Mouse (Mus musculus): ENCODE results near the gene Ptgr2.
"Not testable (repeated sequence)": the region's sequence is repeated elsewhere in the genome, so short reads cannot be mapped to it uniquely, and the experiment has no call there.

Gene Ptgr2

DNA sequence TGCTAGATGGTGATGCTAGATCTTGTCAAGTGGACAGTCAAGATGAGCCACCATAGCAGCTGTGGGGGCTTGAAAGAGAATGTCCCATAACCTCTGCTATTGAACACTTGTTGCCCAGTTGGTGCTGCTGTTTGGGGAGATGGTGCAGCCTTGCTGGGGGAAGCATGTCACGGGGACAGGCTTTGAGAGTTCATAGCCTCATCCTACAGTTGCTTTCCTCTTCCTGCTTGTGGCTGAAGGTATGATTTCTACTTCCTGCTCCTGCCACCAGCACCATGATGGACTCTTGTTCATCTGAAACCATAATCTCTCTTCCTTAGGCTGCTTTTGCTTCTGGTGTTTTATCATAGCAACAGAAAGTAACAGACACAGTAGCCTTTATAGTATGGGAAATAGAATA is 19.5 kb downstream of the Ptgr2 start:
- DNase-seq (ENCODE audit: low spot score): no peak

- no peak for DNase-seq (ENCODE audit: low spot score)
These were observed 26.3 kb downstream of the Ptgr2 start for GRCm38 (mm10) chr12:84311306-84311705.

DNA sequence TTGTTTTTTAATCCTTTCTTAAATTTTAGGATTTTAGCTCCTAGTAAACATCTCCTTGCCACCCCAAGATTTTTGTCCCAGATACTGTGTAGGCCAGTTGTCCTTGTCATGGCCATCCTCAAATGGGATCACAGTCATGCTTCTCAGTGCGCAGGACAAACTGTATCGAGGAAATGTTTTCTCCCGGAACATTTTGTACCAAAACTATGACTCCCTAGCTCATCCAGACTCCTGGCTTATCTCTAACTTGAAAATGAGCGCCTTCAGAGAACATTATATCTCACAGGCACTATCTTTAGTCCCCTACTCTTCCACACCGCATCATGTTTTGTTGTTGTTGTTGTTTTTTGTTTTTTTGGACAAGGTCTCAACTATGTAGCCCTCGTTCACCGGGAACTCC is 31.0 kb downstream of the Ptgr2 start:
- DNase-seq (ENCODE audit: low spot score): no peak

- peak; percentile 93 for DNase-seq (ENCODE audit: low spot score)
These were observed 31.9 kb downstream of the Ptgr2 start, which contains the start of gene Zfp410 for GRCm38 (mm10) chr12:84316721-84317621. TSS of gene Zfp410 (plus strand) at chr12:84316852.

- no peak for DNase-seq (ENCODE audit: low spot score)
These were observed 42.1 kb downstream of the Ptgr2 start for GRCm38 (mm10) chr12:84327111-84327512.

DNA sequence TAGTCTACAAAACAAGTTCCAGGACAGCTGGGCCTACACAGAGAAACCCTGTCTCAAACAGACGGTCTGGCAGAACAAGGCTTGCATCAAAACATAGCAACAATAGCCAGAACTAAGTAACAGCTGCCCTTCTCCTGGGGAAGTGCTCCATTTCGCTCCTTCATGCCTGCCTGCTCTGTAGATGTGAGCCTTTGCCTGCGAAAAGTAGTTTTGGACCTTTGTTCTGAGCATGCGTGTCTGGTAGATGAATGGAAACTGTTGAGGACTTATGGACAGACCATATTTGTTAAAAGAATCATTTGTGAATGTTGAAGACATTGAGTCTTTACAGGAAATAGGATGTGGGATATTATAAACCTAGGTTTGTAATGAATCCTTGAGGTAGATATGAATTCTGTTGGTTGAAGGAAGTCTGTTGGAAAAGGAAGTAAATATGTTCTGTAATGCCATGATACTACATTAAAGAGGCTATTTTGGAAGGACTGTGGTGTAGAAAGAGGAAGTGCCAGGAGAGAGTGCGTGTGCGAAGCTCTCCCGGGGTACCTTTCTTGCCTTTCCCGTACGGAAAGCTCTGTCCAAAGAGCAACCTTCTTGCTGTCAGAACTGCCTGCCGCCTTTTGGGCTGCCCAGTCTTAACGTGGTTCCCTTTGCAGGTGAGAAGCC is 52.1 kb downstream of the Ptgr2 start:
- no peak for DNase-seq (ENCODE audit: low spot score)

DNA sequence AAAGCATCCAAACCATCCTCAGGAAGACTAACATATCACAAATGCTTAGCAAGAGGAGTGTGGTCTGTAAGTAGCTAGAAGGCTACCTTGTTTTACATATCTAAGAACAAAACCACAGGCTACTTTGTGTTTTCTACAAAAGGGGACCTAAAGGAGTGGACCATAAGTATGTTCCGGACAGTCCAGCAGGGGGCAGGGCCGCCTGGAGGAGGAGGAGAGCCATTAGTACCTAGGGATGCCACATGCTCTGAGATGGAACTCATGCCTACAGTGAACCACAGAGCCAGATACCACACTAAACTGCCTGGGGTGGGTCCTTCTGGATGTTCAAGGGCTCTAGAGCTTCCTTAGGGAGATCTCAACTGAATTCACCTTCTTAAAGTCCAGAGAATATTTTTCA is 62.2 kb downstream of the Ptgr2 start:
- DNase-seq (ENCODE audit: low spot score): peak; percentile 53

- DNase-seq (ENCODE audit: low spot score): not testable (repeated sequence)
These were observed 73.7 kb downstream of the Ptgr2 start for GRCm38 (mm10) chr12:84358699-84359098.

GRCm38 (mm10) chr12:84361555-84362489 is 76.8 kb downstream of the Ptgr2 start, which contains the start of the genes Coq6 and Fam161b:
TSS of gene Coq6 (plus strand) at chr12:84361657.
TSS of gene Fam161b (minus strand) at chr12:84361833.
- DNase-seq (ENCODE audit: low spot score): peak; percentile 99

DNA sequence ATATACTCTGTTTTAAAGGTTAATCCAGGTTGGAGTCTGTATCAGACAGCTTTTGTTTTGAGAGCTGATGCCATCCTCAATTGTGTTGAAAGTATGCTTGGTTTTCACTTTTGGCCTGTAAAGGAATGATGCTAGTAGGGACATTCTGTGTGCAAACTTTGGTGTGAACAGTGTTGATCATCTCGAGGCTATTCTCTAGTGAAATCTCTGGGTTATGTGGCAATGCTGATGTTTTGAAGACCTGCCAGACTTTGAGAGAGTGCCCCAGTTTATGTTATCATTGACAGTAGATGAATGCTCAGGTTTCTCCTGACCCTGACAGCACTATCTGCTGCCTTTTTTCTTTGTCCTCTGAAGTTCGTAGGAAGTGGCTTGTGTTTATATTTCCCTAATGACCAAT is 77.8 kb downstream of the Ptgr2 start:
- DNase-seq (ENCODE audit: low spot score): no peak

- DNase-seq (ENCODE audit: low spot score): no peak
These were observed 79.3 kb downstream of the Ptgr2 start for GRCm38 (mm10) chr12:84364291-84364690.

- DNase-seq (ENCODE audit: low spot score): no peak
These were observed 80.1 kb downstream of the Ptgr2 start for GRCm38 (mm10) chr12:84365137-84365536.

All from embryo, embryonic 10.5 days (tissue).